Mouse (Mus musculus): ENCODE data around the gene Cks1b.

DNA sequence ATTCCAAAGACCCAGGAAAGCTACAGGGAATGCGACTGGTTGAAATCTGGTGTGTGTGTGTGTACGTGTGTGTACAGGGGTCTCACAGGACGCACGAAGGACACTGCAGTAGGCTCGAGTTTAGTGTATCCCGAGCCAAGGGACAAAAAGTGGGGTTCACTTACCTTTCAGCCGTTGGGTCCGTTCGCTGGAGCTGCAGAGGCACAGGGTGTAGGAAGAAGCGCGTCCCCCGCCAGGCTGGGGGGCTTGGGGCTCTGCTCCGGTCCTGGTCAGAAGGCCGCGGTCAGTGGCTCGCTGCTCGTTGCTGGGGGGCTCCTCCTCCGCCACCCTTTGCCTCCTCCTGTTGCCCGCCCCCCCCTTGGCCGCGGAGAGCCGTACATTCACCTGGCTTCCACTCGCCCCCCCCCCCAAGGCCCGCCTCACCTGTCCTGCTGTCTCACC is 25.3 kb downstream of the Cks1b start:
- TF ChIP-seq CHD2 (IDR thresholded peaks at IDR 0.05; ENCODE audit: low read depth, low read length) (no peak), HCFC1 (IDR thresholded peaks at IDR 0.05; ENCODE audit: borderline replicate concordance, insufficient read depth, low read length) (no peak), ZNF384 (IDR thresholded peaks at IDR 0.05; ENCODE audit: low read depth, low read length) (no peak), ZC3H11A (IDR thresholded peaks at IDR 0.05; ENCODE audit: borderline replicate concordance, low read depth, low read length) (no peak)

Measured in ES-E14 (cell line).